Mouse (Mus musculus): ENCODE data around the gene Tie1.

DNA sequence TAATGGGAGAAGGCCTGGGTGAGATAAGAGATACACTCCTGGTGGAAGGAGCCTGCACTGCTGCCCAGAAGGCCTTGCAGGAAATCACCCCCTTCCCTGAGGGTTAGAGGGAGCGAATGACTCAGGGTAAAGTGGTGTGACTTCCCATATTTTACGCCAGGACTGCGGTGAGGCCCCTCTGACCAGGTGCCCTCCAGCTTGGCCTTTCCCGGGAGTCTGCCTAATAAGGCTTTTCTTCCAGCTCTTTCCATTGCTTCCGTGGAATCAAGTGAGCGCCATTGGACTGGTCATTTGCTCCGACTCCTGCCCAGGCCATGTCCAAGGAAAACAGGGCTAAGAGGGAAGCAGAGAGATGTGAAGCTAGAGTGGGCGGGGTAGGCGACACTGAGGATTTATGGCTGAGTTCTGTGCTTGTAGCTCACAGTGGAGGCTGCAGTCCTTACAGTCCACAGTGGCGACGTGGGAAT lies 24.1 kb downstream of the Tie1 start:
- TF ChIP-seq CTCF (conservative IDR thresholded peaks at IDR 0.05; ENCODE audit: insufficient read depth, insufficient read length, low read depth, low read length) (no peak), POLR2A (IDR thresholded peaks at IDR 0.05; ENCODE audit: low read depth, low read length) (no peak)
